Mouse (Mus musculus): ENCODE measurements around the gene Col8a2.

Col8a2 gene

DNA sequence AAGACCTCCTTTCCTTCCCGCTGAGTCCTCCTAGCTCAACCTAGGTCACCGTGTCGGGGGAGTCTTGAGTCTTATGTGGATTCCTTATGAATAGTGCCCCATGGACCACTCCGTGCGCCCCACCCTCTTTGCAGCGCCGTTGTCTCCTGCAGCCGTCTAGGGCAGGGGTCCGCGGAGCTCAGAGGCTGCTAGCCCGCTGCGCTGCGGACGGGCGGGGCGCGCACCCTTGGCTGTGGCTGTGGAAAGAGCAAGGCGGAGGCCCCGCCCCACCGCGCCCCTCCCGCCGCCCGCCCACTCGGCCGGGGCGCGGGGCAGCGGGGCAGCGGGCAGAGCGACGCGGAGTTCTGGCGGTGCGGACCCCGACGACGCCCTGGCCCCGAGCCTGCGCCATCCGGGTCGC lies at the start of gene Col8a2:
Gene Col8a2 (plus strand): TSS at position 302 of the 400 bp plus-strand sequence.
- in situ Hi-C loops (cut with MboI), result no loop called here

- in situ Hi-C loops (cut with MboI), result no loop called here
Observed at GRCm38 (mm10) chr4:126237721-126238242, 48.8 kb upstream of the Col8a2 start.

GRCm38 (mm10) chr4:126239862-126240475 lies 46.6 kb upstream of the Col8a2 start:
- in situ Hi-C loops (cut with MboI), result no loop called here

DNA sequence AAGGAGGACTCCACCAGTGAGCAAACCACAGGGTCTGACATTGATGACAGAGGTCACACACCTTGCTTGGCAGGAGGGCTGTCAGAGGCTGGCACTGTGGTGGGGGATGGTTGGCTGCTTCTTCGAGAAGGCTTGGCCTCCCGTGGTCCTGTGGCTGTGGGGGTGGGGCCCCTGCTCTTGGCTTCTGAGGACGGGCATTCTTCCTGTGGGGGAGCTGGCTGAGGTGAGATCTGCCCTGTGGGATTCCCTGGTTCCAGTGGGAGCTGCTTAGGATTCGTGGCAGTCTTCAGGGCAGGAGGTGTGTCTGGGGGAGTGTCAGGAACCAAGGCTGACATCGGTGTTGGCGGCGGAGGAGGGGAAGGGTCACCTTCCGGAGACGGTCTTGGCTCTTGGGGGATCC lies 44.6 kb upstream of the Col8a2 start:
- in situ Hi-C loops (cut with MboI), result no loop called here

DNA sequence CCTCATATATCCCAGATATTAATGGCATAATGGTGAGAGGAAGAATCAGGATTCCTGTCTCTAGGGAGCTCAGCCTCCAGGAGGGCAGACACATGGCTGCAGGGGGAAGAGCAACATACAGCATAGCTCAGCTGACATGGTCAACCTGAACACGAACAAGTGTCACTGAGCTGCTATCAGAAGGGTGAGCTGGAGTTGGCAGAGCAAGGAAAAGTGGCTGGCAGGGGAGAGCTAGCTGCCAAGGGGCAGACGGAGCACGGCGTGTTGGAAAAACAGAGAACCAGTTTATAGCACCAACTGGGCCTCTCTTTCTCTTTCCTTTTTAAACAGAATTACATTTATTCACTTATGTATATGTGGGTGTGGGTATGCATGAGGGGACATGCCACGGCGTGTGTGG lies 44.1 kb upstream of the Col8a2 start:
- in situ Hi-C loops (cut with MboI), result no loop called here

- in situ Hi-C loops (cut with MboI), result no loop called here
Observed at GRCm38 (mm10) chr4:126246202-126246889, 40.2 kb upstream of the Col8a2 start.

GRCm38 (mm10) chr4:126248261-126248868 lies 38.2 kb upstream of the Col8a2 start:
- in situ Hi-C loops (cut with MboI), result no loop called here

- in situ Hi-C loops (cut with MboI), result no loop called here
Observed at GRCm38 (mm10) chr4:126250659-126251058, 35.9 kb upstream of the Col8a2 start.

DNA sequence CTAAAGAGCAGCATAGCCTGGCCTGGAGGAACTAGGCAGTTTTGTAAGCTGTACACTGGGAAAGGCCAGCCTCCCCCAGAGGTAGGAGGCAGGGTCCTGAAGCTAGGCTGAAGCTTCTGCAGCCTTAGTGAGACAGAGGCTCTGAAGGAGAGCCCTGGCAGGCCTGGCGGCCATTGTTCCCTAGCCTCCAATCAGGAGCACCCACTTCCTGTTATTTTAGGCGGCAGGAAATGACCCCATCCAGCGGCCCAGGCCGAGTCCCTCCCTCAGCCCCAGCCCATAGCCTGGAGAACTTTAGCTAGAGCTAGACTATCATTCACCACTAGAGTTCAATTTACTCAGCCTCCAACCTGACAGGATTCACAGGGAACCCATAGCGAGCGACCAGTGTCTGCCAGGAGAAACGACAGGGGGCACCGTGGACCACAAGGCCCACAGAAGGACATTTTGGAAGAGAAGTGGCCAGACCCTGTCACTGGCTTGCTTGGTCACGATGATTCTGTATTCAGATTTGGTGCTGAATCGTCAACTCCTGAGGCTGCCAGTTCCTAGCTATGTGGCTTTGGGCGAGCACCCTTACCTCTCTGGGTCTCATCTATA lies 34.8 kb upstream of the Col8a2 start:
- in situ Hi-C loops (cut with MboI), result no loop called here

GRCm38 (mm10) chr4:126252411-126253237 lies 34.0 kb upstream of the Col8a2 start:
- in situ Hi-C loops (cut with MboI), result no loop called here

- in situ Hi-C loops (cut with MboI), result no loop called here
Observed at GRCm38 (mm10) chr4:126253637-126254272, 32.8 kb upstream of the Col8a2 start.

DNA sequence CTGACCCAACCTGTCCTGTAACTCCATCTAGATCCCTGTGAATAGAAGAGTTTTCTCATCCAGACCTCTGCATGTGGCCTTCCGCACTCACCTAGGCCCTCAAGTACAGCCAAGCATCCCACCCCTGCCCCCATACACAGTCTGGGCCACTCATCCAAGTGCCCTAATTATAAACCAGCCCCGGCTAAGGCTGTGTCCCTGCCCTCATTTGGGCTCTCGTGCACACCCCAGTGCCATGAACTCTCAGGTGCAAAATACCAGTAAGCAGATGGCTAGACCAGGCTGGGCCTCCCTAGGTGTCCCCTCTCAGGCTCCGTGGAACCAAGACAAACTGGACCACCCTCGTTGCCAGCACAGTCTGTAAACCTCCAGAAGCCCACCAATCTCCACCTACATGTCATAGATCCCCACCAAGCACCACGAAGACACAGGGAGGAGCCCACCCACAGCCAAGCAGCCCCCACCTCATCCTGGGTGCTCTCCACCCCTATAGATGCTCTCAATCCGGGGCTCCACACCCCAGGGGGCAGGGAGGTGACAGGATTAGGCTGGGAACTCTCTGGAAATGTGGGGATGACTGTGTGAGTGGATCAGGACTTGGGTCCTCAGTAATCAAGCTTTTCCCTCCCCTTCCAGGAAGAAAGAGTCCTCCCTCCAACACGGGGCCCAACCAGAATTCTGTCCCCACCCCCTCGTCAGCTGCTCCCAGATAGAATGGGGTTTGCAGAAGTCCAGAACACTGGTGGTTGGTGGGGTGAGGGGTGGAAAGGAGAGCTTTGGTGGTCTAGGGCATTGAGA lies 32.1 kb upstream of the Col8a2 start:
- in situ Hi-C loops (cut with MboI), result no loop called here

DNA sequence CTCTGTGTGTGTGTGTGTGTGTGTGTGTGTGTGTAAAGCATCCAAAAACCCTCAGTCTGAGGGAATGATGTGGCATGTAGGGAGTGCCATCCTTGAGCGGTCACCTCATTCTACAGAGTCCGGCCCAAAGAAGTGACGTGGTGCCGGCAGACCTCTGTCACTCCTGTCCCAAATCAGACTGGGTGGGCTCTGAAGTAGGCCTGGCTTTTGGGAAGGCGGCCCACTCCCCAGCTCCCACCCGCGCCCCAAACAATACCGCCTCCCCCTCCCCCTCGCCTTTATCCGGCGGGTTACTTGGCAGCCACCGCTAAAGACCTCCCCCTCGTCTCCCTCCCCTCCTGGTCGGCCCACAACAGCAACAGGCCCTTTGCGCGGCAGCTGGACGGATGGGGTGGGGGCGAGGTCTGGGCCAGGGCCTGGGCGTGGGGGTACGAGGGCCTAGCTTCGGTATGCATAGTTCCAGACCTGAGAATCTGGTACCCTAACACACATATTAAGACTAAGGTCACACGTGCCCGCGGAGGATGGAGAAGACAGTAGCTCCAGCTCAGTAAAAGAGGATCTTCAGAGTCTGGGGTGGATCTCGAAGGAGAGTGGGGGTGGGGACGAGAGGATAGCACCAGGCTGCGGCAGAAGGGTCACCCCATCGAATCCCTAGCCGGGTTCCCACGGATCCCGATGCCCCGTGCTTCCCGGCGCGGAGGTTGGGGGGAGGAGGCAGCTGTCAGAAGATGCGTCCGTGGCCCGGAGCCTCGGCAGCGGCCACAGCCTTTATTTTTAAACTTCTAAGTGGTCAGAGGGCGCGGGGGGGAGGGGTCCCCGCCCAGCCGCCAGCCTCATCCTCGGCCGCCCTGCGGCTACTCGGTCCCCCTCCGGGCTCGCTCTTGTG lies 31.2 kb upstream of the Col8a2 start:
- in situ Hi-C loops (cut with MboI), result no loop called here

DNA sequence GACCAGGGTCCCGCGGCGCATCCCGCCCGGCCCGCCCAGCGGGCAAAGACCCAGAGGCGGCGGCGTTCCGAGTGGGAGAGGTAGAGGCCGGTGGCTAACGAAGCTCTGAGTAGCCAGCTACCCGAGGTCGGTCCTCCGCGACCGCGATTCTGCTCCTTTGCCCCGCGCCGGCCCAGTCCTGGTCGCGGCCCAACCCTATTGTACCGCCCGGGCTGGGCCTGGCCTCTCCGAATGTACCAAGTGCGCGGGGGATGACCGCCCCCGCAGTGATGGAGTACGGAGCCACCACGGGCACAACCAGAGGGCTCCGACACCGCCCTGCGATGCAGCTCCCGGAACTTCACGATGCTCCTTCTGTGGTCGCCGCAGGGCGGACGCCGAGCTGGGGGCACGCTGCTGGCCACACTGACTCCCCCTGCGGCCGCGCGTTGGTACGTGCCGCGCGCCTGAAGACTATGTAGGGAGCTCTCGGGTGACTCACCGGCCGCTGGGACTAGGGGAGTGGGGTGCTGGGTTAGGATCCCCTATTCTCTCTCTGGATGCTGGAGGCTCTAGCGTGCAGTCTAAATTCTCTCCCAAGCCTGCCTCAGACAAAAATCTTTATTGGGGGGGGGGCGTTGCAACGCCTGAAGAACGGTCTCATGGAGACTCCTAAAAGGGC lies 30.3 kb upstream of the Col8a2 start, which contains the start of gene Map7d1:
Gene Map7d1 (minus strand): TSS at position 213 of the 661 bp plus-strand sequence.
- in situ Hi-C loops (cut with MboI), result no loop called here

DNA sequence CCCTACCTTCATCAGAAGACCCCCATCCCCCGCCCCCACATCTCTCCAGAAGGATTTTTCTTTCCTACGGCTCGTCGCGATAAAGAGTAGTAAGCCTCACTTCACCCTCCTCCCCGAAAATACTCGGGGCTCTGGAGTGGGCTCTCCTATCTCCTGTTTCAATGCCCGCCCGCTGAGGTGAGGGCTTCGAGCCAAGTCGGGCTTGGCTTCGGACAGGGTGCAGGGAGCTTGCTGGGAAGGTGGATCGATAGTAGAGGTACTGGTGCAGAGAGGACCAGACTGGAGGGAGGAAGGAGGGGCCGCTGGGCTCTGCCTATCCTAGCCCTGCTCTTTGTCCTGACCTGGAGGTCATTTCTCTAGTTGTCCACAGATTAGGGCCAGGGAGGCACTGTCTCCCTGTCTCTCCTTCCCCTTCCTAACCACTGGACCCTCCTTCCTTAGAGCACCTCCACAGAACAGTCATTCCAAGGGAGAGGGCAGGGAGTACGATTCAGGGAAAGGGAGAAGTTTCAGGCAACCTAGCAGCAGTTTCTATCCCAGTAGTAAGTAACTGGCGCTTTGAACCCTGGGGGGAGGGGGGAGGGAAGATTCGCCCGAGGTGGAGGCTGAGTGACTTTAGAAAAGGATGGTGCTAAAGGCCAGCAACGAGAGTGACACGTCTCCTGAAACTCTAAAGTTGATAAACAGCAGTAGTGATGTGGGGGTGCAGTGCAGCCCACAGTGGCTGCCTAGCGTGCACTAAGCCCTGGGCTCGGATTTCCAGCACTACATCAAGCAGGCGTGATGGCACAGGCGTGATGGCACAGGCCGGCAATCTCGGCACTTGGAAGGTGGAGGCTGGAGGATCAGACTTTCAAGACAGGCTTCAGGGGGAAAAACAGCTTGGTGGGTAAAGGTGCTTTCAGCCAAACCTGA lies 29.4 kb upstream of the Col8a2 start:
- in situ Hi-C loops (cut with MboI), result no loop called here

- in situ Hi-C loops (cut with MboI), result no loop called here
Observed at GRCm38 (mm10) chr4:126259063-126259462, 27.5 kb upstream of the Col8a2 start.

GRCm38 (mm10) chr4:126259523-126260160 lies 27.0 kb upstream of the Col8a2 start:
- in situ Hi-C loops (cut with MboI), result loop anchor here (5.0 kb wide), 1 partner anchor 32 kb away; no protein-coding TSS in a partner anchor

Measured in mature B cell (primary cell).